Mouse (Mus musculus) frontal cortex, adult 2 months (tissue): ENCODE measurements at regions not wholly inside any gene's neighbourhood (a gene's known extent, or its start where the extent isn't known, plus 50 kb on each side); places are given as distances from the start of the nearest gene placed in this dataset.
A peak's percentile ranks its signal among the peaks of the same experiment; 100 is the strongest.

ENCODE experiments used
- DNase-seq, 2 experiments: peaks; one replicate each; pipeline ENCODE4 v3.0.0; 2022; ENCODE audit warnings: low spot score in 1 of 2; ENCODE audit errors: extremely low spot score in 1 of 2

- peak; percentile 2 to 21 for DNase-seq
Observed at GRCm38 (mm10) chr5:80178723-80179122, 841.2 kb upstream of the Adgrl3 start.

DNA sequence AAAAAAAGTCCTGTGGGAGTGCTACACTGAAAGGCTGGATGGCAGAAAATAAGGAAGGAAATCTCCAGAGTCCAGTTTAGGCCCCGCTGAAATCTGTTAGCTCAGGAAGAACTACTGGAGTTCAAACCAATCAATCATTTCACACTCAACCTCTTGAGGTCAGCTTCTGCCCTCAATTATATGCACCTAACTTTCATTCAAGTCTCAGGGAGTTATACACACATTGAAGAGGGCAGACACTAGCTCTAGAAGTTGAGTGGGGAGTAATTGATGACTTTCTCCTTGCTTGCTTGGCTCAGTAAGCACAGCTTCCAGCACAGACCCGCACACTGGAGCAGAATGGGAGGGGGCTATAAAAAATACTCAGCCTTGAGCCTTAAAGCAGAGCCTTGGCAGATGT, 839.7 kb upstream of the Adgrl3 start:
- no peak for DNase-seq

- DNase-seq = no peak
Observed at GRCm38 (mm10) chr5:80192418-80192817, 827.5 kb upstream of the Adgrl3 start.

GRCm38 (mm10) chr5:80199626-80200025, 820.3 kb upstream of the Adgrl3 start:
- no peak for DNase-seq

- no peak for DNase-seq
Observed at GRCm38 (mm10) chr5:80248530-80249122, 771.3 kb upstream of the Adgrl3 start.

DNA sequence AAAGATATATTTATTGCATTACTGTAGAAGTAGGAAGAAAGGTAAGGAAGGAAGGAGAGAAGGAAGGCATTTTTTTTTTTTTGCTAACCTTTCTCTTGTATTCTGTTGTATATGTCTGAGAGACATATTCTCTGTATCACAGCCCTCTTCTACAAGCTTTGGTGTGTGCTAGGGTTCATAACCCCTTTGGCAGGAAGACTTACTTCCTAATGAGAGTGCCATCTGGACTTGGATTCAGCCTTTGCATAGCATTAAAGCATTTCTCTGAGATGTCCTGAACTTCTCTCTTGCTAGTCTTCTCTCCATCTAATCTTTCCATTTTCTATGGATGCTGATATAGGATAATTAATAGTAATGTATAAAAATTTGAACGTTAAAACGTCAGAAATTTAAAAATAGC, 768.0 kb upstream of the Adgrl3 start:
- DNase-seq = no peak

- no peak for DNase-seq
Observed at GRCm38 (mm10) chr5:80255046-80255445, 764.9 kb upstream of the Adgrl3 start.

- DNase-seq = no peak
Observed at GRCm38 (mm10) chr5:80274589-80274988, 745.3 kb upstream of the Adgrl3 start.

DNA sequence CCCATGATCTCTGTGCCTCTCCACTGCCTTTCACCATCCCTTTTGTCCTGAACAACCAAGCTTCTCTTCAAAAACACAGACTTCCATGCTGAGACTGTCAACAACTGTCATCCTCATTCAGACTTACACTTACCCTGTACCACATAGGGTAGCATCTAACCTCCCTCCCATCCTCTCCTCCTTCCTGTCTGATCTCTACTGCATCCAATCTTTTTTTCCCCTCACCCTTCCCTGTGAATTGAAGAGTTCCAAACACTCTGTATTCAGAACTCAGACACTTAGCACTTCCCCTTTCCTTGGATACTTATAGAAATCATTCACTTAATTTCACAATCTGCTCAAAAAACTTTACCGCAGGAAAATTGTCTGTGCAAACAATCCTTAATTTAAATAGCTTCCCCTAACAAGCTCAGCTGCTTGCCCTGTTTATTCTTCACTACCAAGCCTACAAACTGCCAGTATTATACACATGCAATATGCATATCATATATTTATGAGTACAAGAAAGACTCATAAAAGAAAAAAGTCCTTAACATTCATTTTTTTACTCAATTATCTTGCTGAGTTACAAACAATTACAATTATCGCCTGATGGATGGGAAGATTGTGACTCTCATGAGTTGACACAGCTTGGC, 744.6 kb upstream of the Adgrl3 start:
- no peak for DNase-seq
